Mouse (Mus musculus): ENCODE data around the gene Phf21b.
"Not testable (repeated sequence)": the region's sequence is repeated elsewhere in the genome, so short reads cannot be mapped to it uniquely, and the experiment has no call there.

Gene Phf21b

DNA sequence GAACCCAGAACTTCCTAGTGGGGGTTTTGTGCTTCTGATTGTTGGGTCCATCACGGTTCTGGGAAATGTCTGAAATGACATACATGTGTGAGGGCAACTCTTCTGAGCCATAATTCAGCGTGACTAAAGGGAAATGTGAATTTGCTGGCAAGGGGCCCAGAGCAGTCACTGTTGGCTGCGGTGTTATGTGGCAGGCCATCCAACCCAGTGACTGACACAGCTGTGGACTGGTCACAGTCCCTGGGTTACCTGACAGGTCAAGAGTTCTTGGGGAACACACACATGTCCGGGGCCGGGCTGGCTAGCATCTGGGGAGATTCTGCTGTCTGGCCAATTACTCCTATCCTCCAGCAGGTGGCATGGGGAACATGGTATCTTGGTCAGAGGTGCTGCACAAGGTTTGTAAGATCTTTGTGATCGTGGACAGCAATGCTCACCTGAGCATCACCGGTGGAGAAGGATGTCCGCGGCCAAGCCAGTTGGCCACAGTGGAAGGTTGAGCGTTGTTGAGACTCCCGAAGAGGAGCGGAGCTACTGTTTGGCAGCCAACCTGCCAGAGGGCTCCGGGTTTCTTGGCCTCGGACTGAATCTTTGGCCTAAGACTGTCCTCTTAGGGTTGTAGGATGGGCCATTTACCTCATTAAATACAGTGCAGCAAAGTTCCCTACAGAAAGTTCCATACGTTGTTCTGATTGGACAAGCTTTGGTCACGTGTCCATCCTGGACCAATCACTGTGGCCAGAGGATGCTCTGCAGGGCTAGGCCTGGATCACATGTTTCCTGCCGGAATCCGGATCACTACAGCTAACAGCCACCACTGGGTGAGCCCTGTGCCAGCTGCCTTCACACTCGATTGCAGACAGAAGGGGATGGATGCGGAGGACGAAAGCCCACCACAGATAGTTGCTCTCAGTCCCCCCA is 83.4 kb downstream of the Phf21b start:
- peak; percentile 26 for DNase-seq

DNA sequence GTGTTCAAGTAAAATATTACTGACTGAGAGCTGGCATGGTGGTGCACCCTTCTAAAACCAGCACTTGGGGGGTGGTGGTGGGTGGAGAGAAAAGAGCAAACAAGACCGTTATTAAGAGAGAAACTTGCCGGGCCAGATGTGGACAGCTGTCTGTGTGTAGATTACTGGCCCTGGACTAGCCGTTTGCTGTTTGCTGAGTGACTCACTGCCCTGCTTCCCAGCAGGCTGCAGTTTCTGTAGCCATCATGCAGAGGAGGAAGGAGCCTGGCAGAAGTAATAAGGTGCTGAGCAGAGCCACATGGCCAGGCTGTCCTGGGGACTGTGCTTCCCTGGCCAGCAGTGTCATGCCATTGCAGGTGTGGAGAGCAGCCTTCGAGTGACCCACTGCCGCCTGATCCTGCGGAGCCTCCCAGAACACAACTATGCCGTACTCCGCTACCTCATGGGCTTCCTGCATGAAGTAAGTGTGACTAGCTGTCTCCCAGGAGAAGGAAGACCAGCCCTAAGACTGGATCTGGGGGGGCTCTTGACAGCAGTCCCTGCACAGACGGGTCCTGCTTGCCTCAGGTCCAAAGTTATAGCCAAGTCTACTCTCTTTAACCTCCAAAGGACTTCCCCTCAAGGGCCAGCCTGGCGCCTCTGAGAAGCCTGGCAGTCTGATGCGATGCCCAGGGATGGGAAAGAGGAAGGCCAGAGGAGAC is 86.1 kb downstream of the Phf21b start:
- DNase-seq, result no peak

DNA sequence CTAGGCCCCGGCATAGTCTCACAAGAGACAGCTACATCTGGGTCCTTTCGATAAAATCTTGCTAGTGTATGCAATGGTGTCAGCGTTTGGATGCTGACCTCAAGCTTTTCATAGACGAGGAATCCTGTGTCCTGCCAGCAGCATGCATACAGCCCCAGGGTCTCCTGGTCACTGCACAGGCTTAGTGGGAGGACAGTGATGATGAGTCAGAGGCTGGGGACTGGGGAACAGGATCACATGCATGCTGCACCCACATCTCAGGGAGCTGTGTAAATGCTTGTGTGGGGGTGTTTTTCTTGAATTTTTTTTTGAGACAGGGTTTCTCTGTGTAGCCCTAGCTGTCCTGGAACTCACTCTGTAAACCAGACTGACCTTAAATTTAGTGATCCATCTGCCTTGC is 87.3 kb downstream of the Phf21b start:
- not testable (repeated sequence) for DNase-seq

DNA sequence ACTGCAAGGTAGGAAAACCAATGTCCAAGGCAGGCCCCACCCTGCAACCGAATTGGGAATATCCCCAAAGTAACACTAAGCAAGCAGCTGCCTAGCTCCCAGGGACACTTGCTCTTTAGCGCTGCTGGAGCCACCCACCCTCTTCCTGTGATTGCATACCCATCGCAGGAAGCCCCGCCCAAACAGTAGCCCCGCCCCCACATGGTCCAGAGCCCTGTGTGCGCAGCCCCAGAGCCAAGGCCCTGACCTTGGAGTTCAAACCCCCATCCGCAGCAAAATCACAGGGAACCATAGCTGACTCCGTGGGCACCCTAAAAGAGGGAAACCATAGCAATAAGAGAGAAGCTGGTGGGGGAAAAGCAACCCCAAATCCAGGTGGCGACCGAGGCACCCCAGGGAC is 89.2 kb downstream of the Phf21b start:
- DNase-seq, result no peak

DNA sequence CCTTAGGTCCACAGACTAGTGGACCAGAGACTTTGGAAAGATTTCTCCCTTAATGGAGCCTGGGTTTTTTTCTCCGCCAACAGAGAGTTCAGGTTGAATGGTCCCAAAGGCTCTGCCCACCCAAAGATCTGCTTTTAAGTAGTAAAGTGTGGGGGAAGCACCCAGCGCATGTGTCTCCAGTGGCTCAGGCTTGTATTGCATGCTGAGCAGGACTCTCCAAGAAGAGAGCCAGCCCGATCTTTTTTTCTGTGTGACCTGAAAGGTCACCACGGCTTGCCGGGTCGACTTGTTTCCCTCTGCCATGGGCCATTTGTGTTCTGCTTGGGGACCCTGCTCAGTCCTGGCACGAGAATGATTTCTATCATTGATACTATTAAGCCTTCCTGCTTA is 92.4 kb downstream of the Phf21b start:
- no peak for DNase-seq

DNA sequence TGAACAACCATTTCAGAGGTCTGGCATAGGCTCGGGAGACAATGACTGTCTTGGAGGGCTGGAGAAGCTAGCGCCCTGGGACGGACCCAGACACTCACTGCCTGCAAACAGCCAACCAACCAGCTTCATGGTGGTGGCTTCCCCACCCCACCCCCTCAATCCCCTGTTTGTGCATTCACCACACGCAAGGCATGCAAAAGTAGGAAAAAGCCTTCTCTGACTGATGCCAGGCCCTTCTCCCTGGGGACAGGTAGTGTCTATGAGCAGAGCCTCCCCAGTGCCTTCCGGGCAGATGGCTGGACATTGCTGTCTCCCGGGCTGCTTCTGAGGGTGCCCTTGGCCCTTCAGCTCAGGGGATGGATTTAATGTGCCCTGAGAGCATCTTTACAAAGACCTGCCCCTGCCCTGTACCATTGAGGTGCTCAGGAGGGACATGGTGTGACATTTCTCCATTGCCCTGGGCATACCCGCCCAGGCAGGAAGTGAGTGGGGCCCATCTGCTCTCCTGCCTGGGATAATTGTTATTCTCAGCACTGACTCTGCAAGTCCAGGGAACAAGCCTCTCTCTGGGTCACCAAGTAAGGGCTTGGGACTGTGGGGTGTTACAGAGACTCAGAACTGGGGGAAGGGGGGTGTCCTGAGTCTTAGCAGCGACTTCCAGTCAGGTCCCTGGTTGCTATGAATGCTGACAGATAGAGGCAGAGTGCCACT is 93.0 kb downstream of the Phf21b start:
- DNase-seq, result no peak

DNA sequence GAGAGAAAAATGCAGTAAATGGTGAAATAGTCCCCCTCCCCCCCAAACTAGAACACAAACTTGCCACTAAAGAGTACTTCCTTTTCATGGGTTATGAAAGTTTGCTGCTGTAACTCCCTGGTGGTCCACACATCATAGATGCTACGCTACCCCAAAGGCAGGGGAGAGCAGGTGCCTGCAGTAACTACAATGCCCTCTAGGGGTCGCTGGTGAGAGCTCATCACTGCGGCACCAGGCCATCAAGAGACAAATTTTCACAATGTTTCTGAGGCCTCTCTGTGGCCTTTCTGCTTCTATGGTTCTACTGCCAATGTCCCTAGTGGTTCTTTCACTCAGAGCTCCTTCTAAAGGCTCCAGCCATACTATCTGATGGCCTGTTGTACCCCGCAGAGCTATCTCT is 97.4 kb downstream of the Phf21b start:
- no peak for DNase-seq

DNA sequence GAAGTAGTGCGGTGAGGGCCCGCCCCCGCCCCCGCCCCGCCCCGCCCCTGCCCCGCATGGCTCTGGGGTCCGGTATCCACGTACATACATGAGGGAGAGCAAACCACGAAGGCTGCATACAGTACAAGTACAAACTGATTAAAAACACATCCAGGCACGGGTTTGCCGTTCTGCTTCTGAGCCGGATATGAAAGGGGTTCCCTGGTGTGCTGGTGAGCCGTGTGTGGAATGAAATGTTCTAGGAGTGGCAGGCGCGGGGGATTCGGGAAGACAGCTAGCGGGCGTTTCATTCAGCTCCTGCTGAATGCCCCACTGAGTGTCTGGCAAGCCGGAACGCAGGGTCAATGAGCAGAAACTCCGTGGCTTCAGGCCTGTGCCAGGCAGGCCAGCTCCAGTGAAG is 99.4 kb downstream of the Phf21b start:
- peak; percentile 20 for DNase-seq

DNA sequence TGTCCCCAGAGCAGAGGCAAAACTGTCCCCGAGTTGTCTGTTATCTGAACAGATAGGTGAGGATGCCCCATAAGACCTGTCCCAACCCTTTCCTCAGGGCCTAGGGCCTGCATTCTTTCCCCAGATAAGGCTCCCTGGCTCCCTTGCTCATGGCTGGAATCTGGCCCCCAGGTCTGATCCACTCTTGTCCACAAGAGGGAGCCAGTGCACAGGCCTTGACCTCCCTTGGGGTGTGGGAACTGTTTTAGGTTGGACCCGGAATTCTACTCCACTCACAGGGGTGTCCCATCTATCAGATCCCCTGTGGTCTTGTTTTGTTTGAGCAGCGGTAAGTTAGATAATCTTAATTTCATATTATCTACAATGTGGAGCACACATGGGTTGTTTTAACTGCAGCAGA is 100.9 kb downstream of the Phf21b start:
- peak; percentile 42 for DNase-seq

DNA sequence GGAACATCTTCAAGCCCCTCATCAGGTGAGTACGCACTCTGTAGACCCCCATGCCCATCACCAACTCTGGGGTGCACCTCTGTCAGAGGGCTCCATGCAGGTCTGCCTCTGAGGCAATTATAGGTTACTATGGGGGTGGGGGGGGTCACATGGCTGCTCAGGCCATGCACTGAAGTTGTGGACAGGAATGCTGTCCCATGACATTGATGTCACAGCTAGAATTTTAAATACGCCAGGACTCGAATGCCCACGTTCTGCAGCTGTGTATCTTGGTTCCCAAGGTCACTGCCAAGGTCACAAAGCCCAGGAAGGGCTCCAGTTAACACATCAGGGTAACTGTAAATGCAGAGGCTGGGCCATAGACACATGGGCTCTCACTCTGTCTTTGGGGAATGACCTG is 110.0 kb downstream of the Phf21b start:
- DNase-seq, result no peak

DNA sequence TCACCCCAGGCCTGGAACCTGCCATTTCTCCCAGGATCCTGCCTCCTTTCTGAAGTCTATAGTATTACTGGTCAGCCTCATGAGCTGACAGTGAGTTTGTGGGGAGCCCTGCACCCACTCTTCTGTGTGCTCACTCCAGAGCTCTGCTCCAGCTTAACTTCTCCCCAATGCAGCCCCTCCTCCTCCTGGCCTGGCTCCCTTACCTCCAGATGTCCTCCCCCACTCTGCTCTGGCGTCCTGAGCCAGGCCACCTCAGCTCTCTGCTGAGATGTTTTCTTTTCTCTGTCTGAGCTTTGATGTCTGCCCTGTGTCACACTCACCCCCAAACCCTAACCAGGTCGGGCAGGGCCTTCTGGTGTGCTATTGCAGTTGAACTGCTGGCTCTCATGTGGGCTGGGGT is 111.5 kb downstream of the Phf21b start:
- no peak for DNase-seq

DNA sequence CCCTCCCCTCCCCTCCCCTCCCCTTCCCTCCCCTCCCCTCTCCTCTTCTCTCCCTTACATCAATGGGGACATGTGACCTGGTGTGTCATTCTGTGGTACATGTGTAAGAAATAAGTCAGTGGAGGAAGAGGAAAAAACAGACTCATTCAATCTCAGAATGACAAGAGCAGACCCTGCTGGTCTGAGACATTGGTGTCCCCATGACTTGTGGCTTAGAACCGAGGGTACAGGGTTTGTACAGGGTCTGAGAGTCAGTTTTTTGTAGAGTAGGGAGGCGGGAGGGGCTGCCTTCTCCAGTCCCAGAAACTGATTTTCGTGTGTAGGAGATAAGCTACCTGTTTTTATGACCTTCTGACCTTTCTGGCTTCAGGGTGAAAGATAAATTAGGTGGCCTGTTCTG is 112.5 kb downstream of the Phf21b start:
- DNase-seq, result no peak

DNA sequence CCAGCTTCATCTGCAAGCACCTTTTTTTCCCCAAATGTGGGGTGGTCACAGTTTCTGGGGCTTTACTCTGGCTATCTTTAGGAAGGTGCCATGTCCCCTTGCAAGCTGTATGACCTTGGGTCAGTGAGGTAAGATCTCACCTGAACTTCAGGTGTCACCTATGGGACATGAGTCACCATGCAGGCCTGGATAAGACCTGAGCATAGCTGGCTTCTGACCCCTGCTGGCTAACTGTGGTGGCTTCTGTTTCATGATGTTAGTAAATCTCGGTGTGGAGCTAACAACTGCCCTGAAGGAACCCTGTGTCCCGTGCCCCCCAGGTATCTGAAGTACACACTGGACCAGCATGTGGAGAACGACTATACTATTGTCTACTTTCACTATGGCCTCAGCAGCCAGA is 114.3 kb downstream of the Phf21b start:
- no peak for DNase-seq

DNA sequence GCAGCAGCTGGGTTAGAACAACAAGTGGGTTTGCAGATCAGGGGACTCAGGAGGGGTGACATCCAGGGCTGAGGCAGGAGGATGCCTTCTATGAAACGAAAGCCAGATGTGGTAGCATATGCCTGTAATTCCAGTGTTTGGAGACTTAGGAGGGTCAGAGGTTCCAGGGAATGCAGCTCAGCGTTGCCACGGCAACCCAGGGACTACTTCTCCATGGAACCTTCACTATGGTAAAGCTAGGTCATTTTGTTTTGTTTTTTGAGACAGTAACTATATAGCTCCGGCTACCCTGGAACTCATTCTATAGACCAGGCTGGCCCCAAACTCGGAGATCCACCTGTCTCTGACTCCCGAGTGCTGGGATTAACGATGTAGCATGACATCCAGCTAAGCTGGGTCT is 117.6 kb downstream of the Phf21b start:
- DNase-seq, result no peak

DNA sequence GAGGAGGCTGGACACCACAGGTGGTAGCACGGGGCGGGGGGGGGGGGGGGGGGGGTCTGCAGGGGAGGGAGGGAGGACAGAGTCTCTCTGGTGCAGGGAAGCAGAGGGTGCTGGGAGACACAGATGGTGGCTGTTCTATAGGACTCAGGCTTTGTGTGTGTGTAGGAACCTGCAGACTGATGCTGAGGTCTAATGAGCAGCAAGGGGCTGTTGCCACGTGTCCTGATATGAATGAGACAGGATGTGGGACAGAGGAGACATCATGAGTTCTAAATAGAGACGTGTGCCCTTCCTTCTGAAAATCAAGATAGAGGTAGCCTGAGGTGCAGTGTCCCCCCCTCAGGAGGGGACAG is 118.9 kb downstream of the Phf21b start:
- no peak for DNase-seq

DNA sequence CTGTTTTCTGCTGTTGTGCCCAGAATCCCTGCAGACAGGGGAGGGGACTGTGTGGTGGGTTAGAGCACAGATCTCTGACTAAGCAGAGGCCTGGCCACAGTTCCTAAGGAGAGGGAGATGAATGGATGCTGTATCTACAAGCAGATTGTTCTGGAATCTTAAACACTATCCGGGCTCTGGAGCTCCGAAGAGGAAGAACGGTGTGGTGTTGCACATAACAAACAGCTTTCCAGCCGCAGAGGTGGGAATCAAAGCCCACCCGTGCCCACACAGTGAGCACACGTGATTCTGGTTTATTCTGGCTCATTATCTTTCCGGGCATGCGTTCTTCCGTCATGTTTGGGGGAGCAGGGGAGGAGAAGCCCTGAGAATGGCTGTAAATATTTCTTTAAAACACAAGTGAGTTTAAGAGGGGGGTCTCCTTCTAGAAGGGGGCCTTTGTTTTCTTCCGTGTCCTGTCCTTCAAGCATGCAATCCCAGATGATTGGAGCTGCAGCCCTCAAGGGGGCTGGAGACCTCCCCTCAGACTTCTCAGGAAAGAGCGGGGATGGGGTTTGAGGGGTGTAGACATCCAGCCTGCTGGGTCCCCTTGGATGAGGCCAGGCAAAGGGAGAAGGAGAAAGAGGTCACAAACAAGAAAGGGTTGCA is 119.4 kb downstream of the Phf21b start:
- no peak for DNase-seq

All from cerebellum, adult 11-12 months (tissue).